Mouse (Mus musculus) spleen, adult 2 months (tissue): ENCODE data around the gene Slc45a3.

Experiments used
- CTCF ChIP-seq: fragments of 200-500 bp; IDR thresholded peaks from 2 replicates; pipeline ENCODE4 v1.5.1; 2011; ENCODE audit warnings: mild to moderate bottlenecking, inconsistent platforms; ENCODE audit not compliant: insufficient read depth, insufficient read length, insufficient replicate concordance; ENCODE audit errors: extremely low read depth
- POLR2A ChIP-seq: fragments of 200-500 bp; IDR thresholded peaks from 2 replicates; pipeline ENCODE4 v1.6.1; 2011; ENCODE audit warnings: low read depth, low read length, inconsistent platforms

DNA sequence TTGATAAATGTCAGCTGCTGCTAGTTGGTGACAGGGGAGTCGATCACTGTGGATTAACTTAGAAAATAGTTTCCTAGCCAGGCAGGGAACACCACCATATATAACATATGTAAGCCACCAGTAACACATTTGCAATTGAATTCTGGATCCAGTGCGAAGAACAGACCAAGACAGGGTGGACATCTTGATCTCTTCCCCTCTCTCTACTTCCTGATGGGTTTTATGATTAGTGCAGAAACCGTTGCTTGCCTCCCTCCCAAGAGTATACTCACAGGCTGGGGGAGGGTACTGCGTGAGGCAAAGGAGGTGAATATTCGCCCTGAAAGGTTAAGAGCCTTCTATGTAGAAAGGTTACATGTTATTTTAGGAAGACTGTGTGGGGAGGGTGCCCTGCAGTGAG, 3.1 kb downstream of the Slc45a3 start:
- TF ChIP-seq POLR2A (no peak), CTCF (no peak)
